Mouse (Mus musculus): ENCODE measurements around the gene Ypel4.
A peak's percentile ranks its signal among the peaks of the same experiment; 100 is the strongest.

The Ypel4 gene

GRCm38 (mm10) chr2:84733579-84734300 lies at the start of gene Ypel4:
TSS of gene Ypel4 (plus strand) at chr2:84734058.
- peak; percentile 75 to 90 for DNase-seq (ENCODE audit: inconsistent age in 2 of 2, low spot score in 1 of 2)

GRCm38 (mm10) chr2:84688080-84688844 lies 45.6 kb upstream of the Ypel4 start:
- DNase-seq (ENCODE audit: inconsistent age in 2 of 2, low spot score in 1 of 2), result no peak

GRCm38 (mm10) chr2:84690050-84690449 lies 43.8 kb upstream of the Ypel4 start:
- no peak for DNase-seq (ENCODE audit: inconsistent age in 2 of 2, low spot score in 1 of 2)

- DNase-seq (ENCODE audit: inconsistent age in 2 of 2, low spot score in 1 of 2), result no peak
Measured at GRCm38 (mm10) chr2:84695007-84695695, 38.7 kb upstream of the Ypel4 start.

- no peak for DNase-seq (ENCODE audit: inconsistent age in 2 of 2, low spot score in 1 of 2)
Measured at GRCm38 (mm10) chr2:84703497-84703896, 30.4 kb upstream of the Ypel4 start.

- no peak for DNase-seq (ENCODE audit: inconsistent age in 2 of 2, low spot score in 1 of 2)
Measured at GRCm38 (mm10) chr2:84704329-84704728, 29.5 kb upstream of the Ypel4 start.

- no peak for DNase-seq (ENCODE audit: inconsistent age in 2 of 2, low spot score in 1 of 2)
Measured at GRCm38 (mm10) chr2:84705295-84705694, 28.6 kb upstream of the Ypel4 start.

- DNase-seq (ENCODE audit: inconsistent age in 2 of 2, low spot score in 1 of 2), result no peak
Measured at GRCm38 (mm10) chr2:84707523-84707922, 26.3 kb upstream of the Ypel4 start.

GRCm38 (mm10) chr2:84711898-84712297 lies 22.0 kb upstream of the Ypel4 start:
- DNase-seq (ENCODE audit: inconsistent age in 2 of 2, low spot score in 1 of 2), result no peak

GRCm38 (mm10) chr2:84714422-84714810 lies 19.4 kb upstream of the Ypel4 start:
- DNase-seq (ENCODE audit: inconsistent age in 2 of 2, low spot score in 1 of 2), result no peak

GRCm38 (mm10) chr2:84714811-84715561 lies 18.9 kb upstream of the Ypel4 start, which contains the start of gene Zdhhc5:
TSS of gene Zdhhc5 (minus strand) at chr2:84715180.
- DNase-seq (ENCODE audit: inconsistent age in 2 of 2, low spot score in 1 of 2), result peak; percentile 99 to 100

- DNase-seq (ENCODE audit: inconsistent age in 2 of 2, low spot score in 1 of 2), result peak; percentile 81 to 94
Measured at GRCm38 (mm10) chr2:84715562-84716361, 18.1 kb upstream of the Ypel4 start.

- peak in 1 of 2 experiments; percentile 78 for DNase-seq (ENCODE audit: inconsistent age in 2 of 2, low spot score in 1 of 2)
Measured at GRCm38 (mm10) chr2:84716423-84717355, 17.2 kb upstream of the Ypel4 start.

- DNase-seq (ENCODE audit: inconsistent age in 2 of 2, low spot score in 1 of 2), result peak in 1 of 2 experiments; percentile 55
Measured at GRCm38 (mm10) chr2:84717357-84717756, 16.5 kb upstream of the Ypel4 start.

GRCm38 (mm10) chr2:84720718-84721117 lies 13.1 kb upstream of the Ypel4 start:
- no peak for DNase-seq (ENCODE audit: inconsistent age in 2 of 2, low spot score in 1 of 2)

- no peak for DNase-seq (ENCODE audit: inconsistent age in 2 of 2, low spot score in 1 of 2)
Measured at GRCm38 (mm10) chr2:84721182-84721581, 12.7 kb upstream of the Ypel4 start.

GRCm38 (mm10) chr2:84723856-84724255 lies 10.0 kb upstream of the Ypel4 start:
- no peak for DNase-seq (ENCODE audit: inconsistent age in 2 of 2, low spot score in 1 of 2)

GRCm38 (mm10) chr2:84725770-84726169 lies 8.1 kb upstream of the Ypel4 start:
- peak in 1 of 2 experiments; percentile 52 for DNase-seq (ENCODE audit: inconsistent age in 2 of 2, low spot score in 1 of 2)

GRCm38 (mm10) chr2:84726716-84727115 lies 7.1 kb upstream of the Ypel4 start:
- DNase-seq (ENCODE audit: inconsistent age in 2 of 2, low spot score in 1 of 2), result peak in 1 of 2 experiments; percentile 52
